Mouse (Mus musculus) lung, embryonic 15.5 days (tissue): ENCODE data around the gene Tcirg1. TPM values are rescaled to one million over a fixed set of nuclear protein-coding genes. Genes with fewer than 3 reads are reported as not detected.

Experiments used
- ATAC-seq: fragments of 200-750 bp; cut with Nextera tagmentation; 2 replicates; pipeline ENCODE4 v1.8.0; 2017; ENCODE audit warnings: moderate number of reproducible peaks, borderline replicate concordance; ENCODE audit not compliant: low FRiP score, low TSS enrichment; ENCODE audit errors: extremely low read depth
- H3K27ac ChIP-seq: fragments of 300-500 bp; sonication (generic); 2 replicates; pipeline ENCODE4 v1.5.1; 2015; ENCODE audit warnings: moderate library complexity, mild to moderate bottlenecking, inconsistent platforms
- H3K27me3 ChIP-seq: fragments of 300-500 bp; sonication (generic); 2 replicates; pipeline ENCODE4 v1.6.1; 2015; ENCODE audit warnings: inconsistent platforms
- H3K36me3 ChIP-seq: fragments of 300-500 bp; sonication (generic); 2 replicates; pipeline ENCODE4 v1.6.1; 2015; ENCODE audit warnings: inconsistent platforms
- H3K4me1 ChIP-seq: fragments of 300-500 bp; sonication (generic); 2 replicates; pipeline ENCODE4 v1.6.1; 2015; ENCODE audit warnings: inconsistent platforms
- H3K4me2 ChIP-seq: fragments of 300-500 bp; sonication (generic); 2 replicates; pipeline ENCODE4 v1.6.1; 2015; ENCODE audit warnings: inconsistent platforms, mild to moderate bottlenecking, moderate library complexity
- H3K4me3 ChIP-seq: fragments of 300-500 bp; sonication (generic); 2 replicates; pipeline ENCODE4 v1.5.1; 2015; ENCODE audit warnings: mild to moderate bottlenecking, inconsistent platforms
- H3K9ac ChIP-seq: fragments of 300-500 bp; sonication (generic); 2 replicates; pipeline ENCODE4 v1.6.1; 2015; ENCODE audit warnings: inconsistent platforms
- H3K9me3 ChIP-seq: fragments of 300-500 bp; sonication (generic); 2 replicates; pipeline ENCODE4 v1.6.1; 2016; ENCODE audit warnings: inconsistent platforms
- WGBS: fragments of 180-500 bp; shearing (Covaris S2); methylation state at CpG from one replicate; pipeline ENCODE4 v1.1.7; 2015; 5-methylcytosine and 5-hydroxymethylcytosine counted together
- polyA plus RNA-seq: library from polyadenylated mRNA; unstranded; fragments of >200 nt; fragmentation: Nextera tagmentation; extraction: Ambion mirVana; gene quantifications from 2 replicates; pipeline ENCODE4 v1.2.1, GENCODE M21; 2015

The Tcirg1 gene
- 46.6 and 53.1 TPM in 2 replicates for polyA plus RNA-seq

DNA sequence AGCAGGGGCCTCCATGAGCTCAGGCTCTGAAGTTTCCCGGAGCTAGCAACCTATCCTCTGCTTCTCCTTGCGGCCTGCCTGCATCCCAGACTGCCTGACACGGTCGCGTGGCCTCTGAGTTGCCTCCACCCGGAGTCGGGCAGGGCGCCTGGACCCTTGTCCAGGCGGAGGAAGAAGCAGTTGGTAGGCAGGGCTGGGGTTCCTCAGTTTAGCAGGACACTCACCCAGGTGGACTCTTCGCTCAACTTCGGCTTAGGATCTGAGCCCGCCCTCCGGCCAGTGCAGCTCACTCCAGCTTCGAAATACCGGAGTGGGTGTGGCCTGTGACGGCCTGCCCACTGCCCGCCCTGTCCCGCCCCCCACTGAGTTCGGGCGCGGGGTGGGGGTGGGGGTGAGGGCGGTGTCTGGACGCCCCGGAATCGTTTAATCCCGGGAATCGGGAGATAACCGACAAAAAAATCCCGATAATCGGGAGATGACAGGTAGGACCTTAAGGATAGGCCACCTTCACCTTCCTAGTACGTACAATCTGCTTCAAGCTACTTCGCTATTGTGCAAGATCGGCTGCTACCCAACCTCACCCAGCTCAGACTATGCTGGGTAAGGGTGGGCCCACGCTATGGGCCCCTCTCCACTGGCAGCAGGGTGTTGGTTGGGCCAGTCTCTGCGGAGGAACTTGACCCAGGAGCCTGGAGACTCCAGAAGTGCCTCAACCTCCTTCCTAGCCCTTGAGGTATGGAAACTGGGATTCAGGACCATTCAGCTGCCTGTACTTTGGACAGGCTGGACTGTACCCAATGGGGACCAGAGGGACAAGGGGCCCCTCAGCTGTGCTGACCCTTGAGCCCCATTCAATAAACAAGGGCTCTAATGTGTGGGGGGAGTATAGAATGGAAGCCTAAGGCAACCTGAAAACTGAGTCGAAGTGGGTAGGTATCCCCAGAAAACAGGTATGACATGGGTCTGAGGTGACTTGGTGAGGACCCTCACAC, at the start of gene Tcirg1:
Gene Tcirg1 (minus strand): TSS at position 339 of the 992 bp plus-strand sequence.
- H3K27ac ChIP-seq = peak within 1 kb of the TSS; percentile 95
- no peaks in the 10 kb centered on the region for H3K9me3 ChIP-seq
- H3K36me3 ChIP-seq = peaks cover 43% of the 10 kb centered on the region
- no peaks in the 10 kb centered on the region for H3K27me3 ChIP-seq
- H3K4me2 ChIP-seq = peak within 1 kb of the TSS; percentile 76
- H3K4me3 ChIP-seq = peak within 1 kb of the TSS; percentile 64
- peak; percentile 88 for ATAC-seq
- peak within 1 kb of the TSS; percentile 54 for H3K9ac ChIP-seq
- H3K4me1 ChIP-seq = peaks cover 49% of the 10 kb centered on the region
- WGBS = 3% methylated on average over 36 of the region's 36 CpGs

DNA sequence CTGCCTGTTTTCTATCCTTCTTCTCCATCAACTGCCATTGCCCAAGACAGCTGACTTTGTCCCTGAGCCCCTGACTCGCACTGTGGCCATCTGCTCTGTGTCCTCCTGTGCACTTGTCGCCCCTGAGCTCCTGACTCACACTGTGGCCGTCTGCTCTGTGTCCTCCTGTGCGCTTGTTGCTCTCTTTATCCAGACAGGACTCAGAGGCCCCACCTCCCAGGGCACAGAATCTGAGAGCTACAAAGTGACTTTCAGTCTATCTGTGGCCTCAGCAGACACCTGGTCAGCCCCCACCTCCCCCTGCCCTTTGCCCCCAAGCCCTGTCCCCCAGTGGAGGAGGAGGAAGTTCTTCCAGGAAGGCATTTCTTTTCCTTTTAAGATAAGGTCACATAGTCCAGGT, 48.9 kb upstream of the Tcirg1 start:
- Histone ChIP-seq H3K27me3 (no peaks in the 10 kb centered on the region), H3K4me1 (no peaks in the 10 kb centered on the region), H3K9me3 (no peaks in the 10 kb centered on the region), H3K36me3 (no peaks in the 10 kb centered on the region), H3K9ac (no peak overlapping the region), H3K27ac (no peak overlapping the region), H3K4me3 (no peak overlapping the region), H3K4me2 (no peak overlapping the region)
- whole genome bisulfite sequencing = 47% methylated on average over 4 of the region's 4 CpGs
- ATAC-seq = no peak

DNA sequence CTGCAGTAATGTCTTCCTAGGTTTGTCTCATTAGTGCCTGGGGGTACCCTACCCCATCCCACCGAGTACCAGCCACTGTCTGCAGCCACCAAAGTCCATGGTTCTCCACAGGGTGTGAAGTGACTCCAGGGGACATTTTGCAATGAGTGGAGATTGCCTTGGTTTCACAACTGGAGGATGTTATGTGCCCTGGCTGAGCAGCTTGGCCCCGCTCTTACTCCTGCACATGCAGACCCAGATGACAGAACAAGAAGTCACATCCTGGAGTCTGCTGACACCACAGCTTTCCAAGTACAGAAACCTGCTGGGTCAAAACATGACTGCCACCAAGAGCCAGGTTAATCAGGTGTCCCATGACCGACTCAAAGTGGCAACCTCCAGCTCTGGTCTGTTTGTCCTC, 48.1 kb upstream of the Tcirg1 start:
- no peak for ATAC-seq
- 70% methylated on average over 3 of the region's 3 CpGs for WGBS
- Histone ChIP-seq H3K4me3 (no peak overlapping the region), H3K4me2 (no peak overlapping the region), H3K27me3 (no peaks in the 10 kb centered on the region), H3K9ac (no peak overlapping the region), H3K4me1 (no peaks in the 10 kb centered on the region), H3K36me3 (no peaks in the 10 kb centered on the region), H3K9me3 (no peaks in the 10 kb centered on the region), H3K27ac (no peak overlapping the region)

DNA sequence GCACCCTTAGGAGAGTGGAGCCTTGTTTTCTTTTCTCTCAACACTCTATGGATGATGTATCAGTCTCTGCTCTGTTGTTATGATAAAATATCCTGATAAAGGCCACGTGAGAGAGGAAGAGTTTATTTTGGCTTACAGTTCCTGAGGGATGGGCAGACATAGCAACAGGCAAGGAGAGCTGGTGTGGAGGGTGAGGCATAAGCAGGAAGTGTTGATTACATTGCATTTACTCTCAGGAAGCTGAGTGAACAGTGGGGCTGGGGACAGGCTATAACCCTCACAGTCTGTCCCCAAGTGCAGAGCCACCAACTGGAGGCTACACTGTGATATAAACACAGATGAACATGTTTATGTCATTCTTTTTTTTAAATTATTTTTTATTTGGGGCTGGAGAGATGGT, 45.2 kb upstream of the Tcirg1 start:
- Histone ChIP-seq H3K4me1 (no peaks in the 10 kb centered on the region), H3K9ac (no peak overlapping the region), H3K36me3 (no peaks in the 10 kb centered on the region), H3K9me3 (no peaks in the 10 kb centered on the region), H3K27ac (no peak overlapping the region), H3K4me3 (no peak overlapping the region), H3K4me2 (no peak overlapping the region), H3K27me3 (no peaks in the 10 kb centered on the region)
- 21% methylated on average over 1 of the region's 1 CpGs for WGBS
- no peak for ATAC-seq

DNA sequence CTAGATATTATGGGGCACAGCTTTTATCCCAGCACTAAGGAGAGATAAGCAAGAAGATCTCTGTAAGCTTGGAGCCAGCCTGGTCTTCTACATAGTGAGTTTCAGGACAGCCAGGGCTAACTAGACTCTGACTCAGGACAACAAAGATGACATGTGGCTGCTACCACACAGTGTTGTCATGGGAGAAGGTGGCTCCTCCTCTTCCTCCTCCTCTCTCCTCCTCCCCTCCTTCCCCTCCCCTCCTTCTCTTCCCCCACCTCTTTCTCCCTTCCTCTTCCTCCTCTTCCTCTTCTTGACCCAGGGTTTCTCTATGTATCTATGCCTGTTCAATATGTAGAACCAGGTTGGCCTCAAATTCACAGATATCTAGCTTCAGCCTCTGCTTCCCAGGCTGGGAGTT, 44.5 kb upstream of the Tcirg1 start:
- Histone ChIP-seq H3K9ac (no peak overlapping the region), H3K36me3 (no peaks in the 10 kb centered on the region), H3K9me3 (no peaks in the 10 kb centered on the region), H3K4me1 (no peaks in the 10 kb centered on the region), H3K27ac (no peak overlapping the region), H3K4me2 (no peak overlapping the region), H3K4me3 (no peak overlapping the region), H3K27me3 (no peaks in the 10 kb centered on the region)
- ATAC-seq = no peak

DNA sequence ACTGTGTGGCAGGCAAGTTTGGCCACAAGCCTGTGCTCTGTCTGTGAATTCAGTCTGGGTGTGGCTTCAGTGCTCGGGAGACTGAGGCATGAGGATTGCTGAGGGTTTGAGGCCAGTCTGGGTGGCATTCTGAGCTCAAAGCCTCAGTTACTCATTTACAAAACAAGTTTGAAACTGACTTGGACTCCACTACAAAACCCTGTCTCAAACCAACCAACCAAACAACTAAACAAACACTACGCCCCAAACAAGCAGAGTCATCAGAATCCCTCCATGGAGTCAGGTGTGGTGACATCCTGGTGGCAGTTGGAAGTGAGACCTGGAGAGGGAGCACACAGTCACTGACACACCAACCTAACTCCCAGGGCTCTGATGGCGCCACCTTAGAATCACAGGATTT, 43.4 kb upstream of the Tcirg1 start:
- H3K36me3 ChIP-seq = no peaks in the 10 kb centered on the region
- H3K9ac ChIP-seq = no peak overlapping the region
- H3K4me3 ChIP-seq = no peak overlapping the region
- H3K27me3 ChIP-seq = no peaks in the 10 kb centered on the region
- H3K27ac ChIP-seq = no peak overlapping the region
- no peak overlapping the region for H3K4me2 ChIP-seq
- no peaks in the 10 kb centered on the region for H3K4me1 ChIP-seq
- ATAC-seq = no peak
- no peaks in the 10 kb centered on the region for H3K9me3 ChIP-seq
- 67% methylated on average over 3 of the region's 3 CpGs for WGBS

DNA sequence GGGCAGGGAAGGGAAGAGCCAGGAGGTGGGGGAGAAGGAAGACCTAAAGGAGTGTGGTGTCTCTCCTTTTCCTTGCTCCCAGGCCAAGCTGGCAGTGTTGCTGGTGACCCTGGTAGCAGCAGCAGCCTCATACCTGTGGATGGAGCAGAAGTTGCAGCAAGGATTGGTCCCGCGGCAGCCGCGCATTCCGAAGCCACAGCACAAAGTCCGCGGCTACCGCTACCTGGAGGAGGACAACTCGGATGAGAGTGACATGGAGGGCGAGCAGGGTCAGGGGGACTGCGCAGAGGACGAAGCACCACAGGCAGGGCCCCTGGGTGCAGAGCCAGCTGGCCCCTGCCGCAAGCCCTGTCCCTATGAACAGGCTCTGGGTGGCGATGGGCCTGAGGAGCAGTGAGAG, 41.6 kb upstream of the Tcirg1 start:
- H3K9me3 ChIP-seq = no peaks in the 10 kb centered on the region
- H3K4me2 ChIP-seq = no peak overlapping the region
- no peaks in the 10 kb centered on the region for H3K4me1 ChIP-seq
- H3K36me3 ChIP-seq = no peaks in the 10 kb centered on the region
- H3K4me3 ChIP-seq = no peak overlapping the region
- H3K27me3 ChIP-seq = no peaks in the 10 kb centered on the region
- WGBS = 66% methylated on average over 14 of the region's 14 CpGs
- ATAC-seq = no peak
- no peak overlapping the region for H3K9ac ChIP-seq
- H3K27ac ChIP-seq = no peak overlapping the region

DNA sequence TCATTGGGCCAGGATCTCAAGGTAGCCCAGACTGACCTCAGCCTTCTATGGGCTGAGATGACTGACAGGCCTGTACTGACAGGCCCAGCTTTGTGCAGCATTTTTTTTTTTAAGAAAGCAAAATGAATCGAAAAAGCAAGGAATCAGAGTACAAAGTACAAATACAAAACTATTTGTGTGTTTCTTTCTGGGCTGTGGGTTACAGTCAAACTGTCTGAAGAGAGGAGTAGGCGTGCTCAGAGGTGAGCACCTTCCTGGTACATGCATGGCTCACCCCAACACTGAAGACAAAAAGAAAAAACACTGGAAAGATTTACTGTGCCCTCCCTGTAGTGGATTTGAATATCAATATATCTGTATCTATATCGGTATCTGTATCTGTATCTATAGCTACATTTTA, 40.9 kb upstream of the Tcirg1 start:
- no peak overlapping the region for H3K4me2 ChIP-seq
- no peaks in the 10 kb centered on the region for H3K27me3 ChIP-seq
- H3K9ac ChIP-seq = no peak overlapping the region
- H3K36me3 ChIP-seq = no peaks in the 10 kb centered on the region
- no peaks in the 10 kb centered on the region for H3K9me3 ChIP-seq
- no peak for ATAC-seq
- WGBS = 66% methylated on average over 3 of the region's 3 CpGs
- no peaks in the 10 kb centered on the region for H3K4me1 ChIP-seq
- no peak overlapping the region for H3K4me3 ChIP-seq
- H3K27ac ChIP-seq = no peak overlapping the region

DNA sequence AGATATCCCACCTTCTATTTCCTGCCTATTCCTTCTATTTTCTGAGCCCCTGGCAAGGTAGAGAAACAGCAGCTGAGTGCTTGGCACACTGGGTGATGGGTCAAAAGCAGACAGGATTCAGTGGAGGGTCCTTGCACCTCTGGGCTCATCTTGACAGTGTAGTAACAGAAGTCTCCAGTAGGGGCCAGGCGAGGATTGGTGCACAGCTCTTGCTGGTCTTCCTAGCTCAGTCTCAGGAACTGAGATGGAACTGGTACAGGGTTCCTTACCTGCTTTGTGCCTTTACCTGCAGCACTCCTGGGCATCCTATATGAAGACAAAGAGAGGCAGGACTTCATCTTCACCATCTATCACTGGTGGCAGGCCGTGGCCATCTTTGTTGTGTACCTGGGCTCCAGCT, 39.8 kb upstream of the Tcirg1 start:
- Histone ChIP-seq H3K4me2 (no peak overlapping the region), H3K9me3 (no peaks in the 10 kb centered on the region), H3K36me3 (no peaks in the 10 kb centered on the region), H3K27ac (no peak overlapping the region), H3K27me3 (no peaks in the 10 kb centered on the region), H3K9ac (no peak overlapping the region), H3K4me3 (no peak overlapping the region), H3K4me1 (no peaks in the 10 kb centered on the region)
- no peak for ATAC-seq
- WGBS = 12% methylated on average over 2 of the region's 2 CpGs

DNA sequence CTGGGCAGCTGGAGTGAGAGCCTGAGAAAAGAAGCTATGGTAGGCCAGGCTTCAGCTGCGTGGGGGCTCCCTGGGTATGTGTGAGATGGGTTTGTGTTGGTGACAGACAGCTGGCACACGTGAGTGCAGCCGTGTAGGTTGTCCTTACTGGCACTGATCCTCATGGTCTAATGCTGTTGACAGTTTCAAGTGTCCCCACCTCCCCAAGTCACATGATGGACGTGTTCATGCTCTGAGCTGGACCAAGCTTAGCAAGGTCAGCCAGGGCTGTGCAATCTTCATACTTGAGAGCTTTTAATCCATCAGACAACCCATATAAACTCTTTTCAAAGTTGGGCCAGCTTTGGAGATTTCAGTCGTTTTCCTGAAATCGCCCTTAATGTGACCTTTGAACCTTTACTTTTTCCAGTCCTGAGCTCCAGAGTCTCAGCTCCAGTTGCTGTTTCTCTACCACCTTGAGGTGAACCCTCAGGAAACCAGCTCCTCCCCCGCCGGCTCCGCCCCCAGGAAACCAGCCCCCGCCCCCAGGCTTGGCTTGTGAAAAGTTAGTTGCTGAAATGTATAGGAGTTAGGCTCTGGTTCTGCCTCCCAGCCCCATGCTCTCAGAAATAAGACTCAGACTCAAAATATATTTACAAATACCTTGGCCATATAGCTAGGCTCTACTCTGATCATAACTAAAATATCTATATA, 39.1 kb upstream of the Tcirg1 start:
- no peaks in the 10 kb centered on the region for H3K36me3 ChIP-seq
- no peaks in the 10 kb centered on the region for H3K9me3 ChIP-seq
- H3K27ac ChIP-seq = no peak overlapping the region
- H3K4me2 ChIP-seq = no peak overlapping the region
- H3K4me1 ChIP-seq = no peaks in the 10 kb centered on the region
- H3K9ac ChIP-seq = no peak overlapping the region
- H3K27me3 ChIP-seq = no peaks in the 10 kb centered on the region
- H3K4me3 ChIP-seq = no peak overlapping the region
- 21% methylated on average over 10 of the region's 10 CpGs for WGBS
- no peak for ATAC-seq

DNA sequence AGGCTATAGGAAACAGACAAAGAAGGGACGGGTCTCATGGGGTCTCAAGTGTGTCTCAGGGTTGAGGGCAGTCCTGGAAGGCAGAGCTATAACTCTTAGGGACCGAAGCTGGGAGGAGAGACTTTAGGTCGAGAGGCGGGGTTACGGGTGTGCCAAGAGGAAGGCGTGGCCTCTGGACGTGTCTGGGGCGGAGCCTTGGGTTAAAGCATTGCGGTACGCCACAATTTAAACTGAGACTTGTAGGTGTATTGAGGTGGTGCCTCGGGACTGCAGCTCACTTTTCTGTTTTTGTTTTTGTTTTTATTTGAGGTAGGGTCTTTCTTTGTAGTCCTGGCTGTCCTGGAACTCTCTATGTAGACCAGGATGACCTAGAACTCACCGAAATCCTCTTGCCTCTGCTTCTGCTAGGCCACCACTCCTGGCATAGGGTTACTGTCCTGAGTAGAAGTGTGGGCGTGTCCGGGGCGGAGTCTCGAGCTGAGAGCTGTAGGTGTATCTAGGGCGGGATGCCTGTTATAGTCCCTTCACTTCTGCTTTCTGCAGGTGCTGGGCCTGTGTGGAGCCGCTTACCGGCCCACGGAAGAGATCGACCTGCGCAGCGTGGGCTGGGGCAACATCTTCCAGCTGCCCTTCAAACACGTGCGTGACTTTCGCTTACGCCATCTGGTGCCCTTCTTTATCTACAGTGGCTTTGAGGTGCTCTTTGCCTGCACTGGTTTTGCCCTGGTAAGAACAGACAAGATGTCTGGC, 36.2 kb upstream of the Tcirg1 start:
- H3K4me3 ChIP-seq = no peak overlapping the region
- H3K9ac ChIP-seq = no peak overlapping the region
- H3K4me2 ChIP-seq = peak overlapping the region; percentile 42
- H3K27ac ChIP-seq = no peak overlapping the region
- H3K27me3 ChIP-seq = no peaks in the 10 kb centered on the region
- no peaks in the 10 kb centered on the region for H3K36me3 ChIP-seq
- H3K4me1 ChIP-seq = no peaks in the 10 kb centered on the region
- H3K9me3 ChIP-seq = no peaks in the 10 kb centered on the region
- ATAC-seq = no peak
- WGBS = 17% methylated on average over 27 of the region's 27 CpGs

DNA sequence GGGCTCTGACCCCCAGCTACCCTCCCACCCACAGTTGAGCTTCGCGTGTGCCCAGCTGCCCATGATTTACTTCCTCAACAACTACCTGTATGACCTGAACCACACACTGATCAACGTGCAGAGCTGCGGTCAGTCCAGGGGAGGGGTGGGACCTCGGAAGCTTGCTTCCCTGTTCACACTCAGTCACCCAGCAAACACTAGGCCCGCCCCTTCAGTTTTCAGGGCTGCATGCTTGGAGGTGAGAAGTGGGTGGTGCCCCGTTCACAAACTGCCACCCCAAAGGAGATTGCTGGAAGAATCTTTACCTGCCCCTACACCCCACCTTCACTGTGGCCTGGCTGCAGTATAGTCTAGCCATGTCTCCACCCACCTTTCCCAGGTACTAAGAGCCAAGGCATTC, 35.4 kb upstream of the Tcirg1 start:
- Histone ChIP-seq H3K9ac (no peak overlapping the region), H3K4me1 (no peaks in the 10 kb centered on the region), H3K9me3 (no peaks in the 10 kb centered on the region), H3K4me3 (no peak overlapping the region), H3K4me2 (no peak overlapping the region), H3K36me3 (no peaks in the 10 kb centered on the region), H3K27ac (no peak overlapping the region), H3K27me3 (no peaks in the 10 kb centered on the region)
- WGBS = 77% methylated on average over 7 of the region's 7 CpGs
- ATAC-seq = no peak
